Mouse (Mus musculus) hindbrain, embryonic 15.5 days (tissue): Measurements from ENCODE around the gene Rnase9. TPM values are rescaled to one million over a fixed set of nuclear protein-coding genes. Genes with fewer than 3 reads are reported as not detected.
A peak's percentile ranks its signal among the peaks of the same experiment; 100 is the strongest.
"Not testable (repeated sequence)": the region's sequence is repeated elsewhere in the genome, so short reads cannot be mapped to it uniquely, and the experiment has no call there.

ENCODE experiments used
- ATAC-seq: fragments of 200-750 bp; cut with Nextera tagmentation; 2 replicates; pipeline ENCODE4 v1.8.0; 2017; ENCODE audit warnings: low read depth, moderate number of reproducible peaks, moderate TSS enrichment; ENCODE audit not compliant: low FRiP score
- H3K27ac ChIP-seq: fragments of 300-500 bp; sonication (generic); replicated peaks from 2 replicates; pipeline ENCODE4 v1.5.1; 2015; ENCODE audit warnings: mild to moderate bottlenecking, inconsistent platforms
- H3K27me3 ChIP-seq: fragments of 300-500 bp; sonication (generic); 2 replicates; pipeline ENCODE4 v1.6.1; 2015; ENCODE audit warnings: control low read depth, inconsistent platforms
- H3K36me3 ChIP-seq: fragments of 300-500 bp; sonication (generic); 2 replicates; pipeline ENCODE4 v1.6.1; 2015; ENCODE audit warnings: control low read depth, inconsistent platforms
- H3K4me1 ChIP-seq: fragments of 300-500 bp; sonication (generic); replicated peaks from 2 replicates; pipeline ENCODE4 v1.6.1; 2015; ENCODE audit warnings: control low read depth, inconsistent platforms
- H3K4me2 ChIP-seq: fragments of 300-500 bp; sonication (generic); 2 replicates; pipeline ENCODE4 v1.6.1; 2015; ENCODE audit warnings: moderate library complexity, mild to moderate bottlenecking, inconsistent platforms
- H3K4me3 ChIP-seq: fragments of 300-500 bp; sonication (generic); 2 replicates; pipeline ENCODE4 v1.5.1; 2015; ENCODE audit warnings: mild to moderate bottlenecking, inconsistent platforms
- H3K9ac ChIP-seq: fragments of 300-500 bp; sonication (generic); 2 replicates; pipeline ENCODE4 v1.6.1; 2015; ENCODE audit warnings: inconsistent platforms
- H3K9me3 ChIP-seq: fragments of 300-500 bp; sonication (generic); 2 replicates; pipeline ENCODE4 v1.6.1; 2016; ENCODE audit warnings: control low read depth, inconsistent platforms
- WGBS: fragments of 180-500 bp; shearing (Covaris S2); methylation state at CpG from one replicate; pipeline ENCODE4 v1.1.7; 2015; 5-methylcytosine and 5-hydroxymethylcytosine counted together
- polyA plus RNA-seq: library from polyadenylated mRNA; unstranded; fragments of >200 nt; fragmentation: Nextera tagmentation; extraction: Ambion mirVana; gene quantifications from 2 replicates; pipeline ENCODE4 v1.2.1, GENCODE M21; 2015

Gene Rnase9
- polyA plus RNA-seq, 1 experiment from 2014 or later, result not detected

- H3K4me3 ChIP-seq, result no peak overlapping the region
Measured at GRCm38 (mm10) chr14:51035206-51035605, 6.5 kb downstream of the Rnase9 start.

DNA sequence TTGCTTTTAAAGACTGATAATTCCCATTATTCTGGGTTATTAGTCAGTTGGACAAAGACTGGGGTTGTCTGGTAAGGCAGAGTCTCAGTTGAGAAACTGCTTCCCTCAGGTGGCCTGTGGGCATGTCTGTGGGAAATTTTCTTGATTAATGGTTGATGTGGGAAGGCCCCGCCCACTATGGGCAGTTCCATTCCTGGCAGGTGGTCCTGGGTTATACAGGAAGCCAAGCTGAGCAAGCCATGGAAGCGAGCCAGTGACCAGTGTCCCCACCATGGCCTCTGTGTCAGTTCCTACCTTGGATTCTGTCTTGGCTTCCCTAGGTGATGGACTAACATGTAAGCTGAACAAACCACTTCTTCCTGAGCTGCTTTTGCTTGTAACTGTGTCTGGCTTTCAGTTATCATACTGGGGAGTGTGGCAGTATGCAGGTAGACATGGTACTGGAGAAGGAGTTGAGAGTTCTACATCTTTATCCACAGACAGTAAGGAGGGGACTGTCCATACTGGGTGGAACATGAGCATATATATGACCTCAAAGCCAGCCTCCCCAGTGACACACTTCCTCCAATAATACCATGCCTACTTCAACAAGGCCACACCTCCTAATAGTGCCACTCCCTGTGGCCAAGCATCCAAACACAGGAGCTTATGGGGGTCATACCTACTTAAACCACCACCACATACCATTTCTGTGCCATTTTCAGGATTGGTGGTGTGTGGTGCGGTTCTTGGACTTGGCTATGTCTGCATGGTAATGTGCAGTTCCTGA lies 14.1 kb downstream of the Rnase9 start:
- Histone ChIP-seq H3K9ac (no peak overlapping the region), H3K4me2 (no peak overlapping the region), H3K4me3 (no peak overlapping the region), H3K4me1 (no peaks in the 10 kb centered on the region), H3K36me3 (no peaks in the 10 kb centered on the region), H3K27ac (no peak overlapping the region), H3K9me3 (no peaks in the 10 kb centered on the region), H3K27me3 (no peaks in the 10 kb centered on the region)
- no peak for ATAC-seq
- 54% methylated on average over 3 of the region's 3 CpGs for WGBS

More at GRCm38 (mm10) chr14:51035206-51035605, 6.5 kb downstream of the Rnase9 start:
- 70% methylated on average over 1 of the region's 1 CpGs for WGBS
- no peak overlapping the region for H3K27ac ChIP-seq
- H3K9ac ChIP-seq, result no peak overlapping the region
- no peaks in the 10 kb centered on the region for H3K4me1 ChIP-seq
- no peaks in the 10 kb centered on the region for H3K36me3 ChIP-seq
- H3K9me3 ChIP-seq, result no peaks in the 10 kb centered on the region
- ATAC-seq, result no peak
- H3K27me3 ChIP-seq, result no peaks in the 10 kb centered on the region
- no peak overlapping the region for H3K4me2 ChIP-seq

DNA sequence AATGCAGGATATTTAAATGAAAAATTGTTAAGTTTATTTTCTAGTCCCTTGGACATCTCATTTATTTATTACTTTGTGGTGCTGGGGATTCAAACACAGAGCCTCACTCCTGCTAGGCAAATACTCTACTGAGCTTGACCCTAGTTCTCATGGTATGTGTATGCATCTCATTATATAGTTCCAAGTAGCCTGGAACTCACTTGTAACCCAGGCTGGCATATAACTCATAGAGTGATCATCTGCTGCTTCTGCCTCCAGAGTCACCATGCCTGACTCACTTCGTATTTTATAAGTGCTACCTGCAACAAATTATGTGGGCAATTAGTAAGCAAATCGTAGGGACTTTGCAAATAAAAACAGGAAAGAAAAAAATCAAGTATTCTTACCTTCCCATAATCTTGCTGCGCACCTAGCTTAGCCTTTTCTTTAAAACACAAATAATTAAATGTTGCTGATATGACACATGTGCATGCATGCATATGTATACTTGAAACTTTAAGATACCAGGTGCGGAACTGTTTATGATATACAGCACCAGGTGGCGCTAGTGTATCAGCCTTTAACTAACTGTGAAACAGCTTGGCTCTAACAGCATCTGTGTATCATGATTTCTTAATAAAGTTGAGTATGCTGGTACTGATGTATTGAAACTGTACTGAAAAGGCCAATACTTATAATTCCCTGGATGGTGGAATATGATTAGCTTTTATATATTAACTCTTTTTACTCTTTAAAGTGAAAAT lies 15.1 kb downstream of the Rnase9 start:
- H3K9ac ChIP-seq, result no peak overlapping the region
- no peak overlapping the region for H3K4me2 ChIP-seq
- H3K4me3 ChIP-seq, result no peak overlapping the region
- no peak overlapping the region for H3K27ac ChIP-seq
- H3K9me3 ChIP-seq, result no peaks in the 10 kb centered on the region
- H3K27me3 ChIP-seq, result no peaks in the 10 kb centered on the region
- H3K4me1 ChIP-seq, result no peaks in the 10 kb centered on the region
- no peaks in the 10 kb centered on the region for H3K36me3 ChIP-seq
- ATAC-seq, result peak; percentile 45; the same call in 1 of the 2 replicates
- WGBS, result 36% methylated on average over 5 of the region's 5 CpGs

GRCm38 (mm10) chr14:51024820-51025219 lies 16.8 kb downstream of the Rnase9 start:
- Histone ChIP-seq H3K4me2 (no peak overlapping the region), H3K27ac (no peak overlapping the region), H3K9me3 (no peaks in the 10 kb centered on the region), H3K9ac (no peak overlapping the region), H3K4me3 (no peak overlapping the region), H3K4me1 (no peaks in the 10 kb centered on the region), H3K36me3 (no peaks in the 10 kb centered on the region), H3K27me3 (no peaks in the 10 kb centered on the region)
- no peak for ATAC-seq
- 85% methylated on average over 1 of the region's 1 CpGs for WGBS

DNA sequence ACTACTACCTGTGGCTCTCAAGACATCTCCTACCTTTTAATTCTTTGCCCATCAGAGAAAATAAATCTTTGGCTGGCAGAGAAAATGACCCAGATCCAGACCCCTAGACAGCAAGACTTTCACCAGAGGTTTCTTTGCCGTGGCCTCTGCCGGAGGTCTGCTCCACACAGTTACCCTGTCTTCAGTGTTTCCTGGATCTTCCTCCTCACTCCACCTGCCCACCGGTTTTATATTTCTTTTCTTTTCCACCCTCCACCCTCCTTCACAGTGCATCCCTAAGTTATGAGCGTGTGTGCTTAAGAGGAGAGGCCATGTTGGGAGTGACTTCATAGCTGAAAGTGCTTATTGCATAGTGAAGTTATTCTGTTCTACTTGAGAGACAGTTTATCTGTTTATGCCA lies 18.2 kb downstream of the Rnase9 start:
- Histone ChIP-seq H3K27me3 (no peaks in the 10 kb centered on the region), H3K4me2 (no peak overlapping the region), H3K9me3 (no peaks in the 10 kb centered on the region), H3K4me1 (no peaks in the 10 kb centered on the region), H3K4me3 (no peak overlapping the region), H3K36me3 (no peaks in the 10 kb centered on the region), H3K27ac (no peak overlapping the region), H3K9ac (no peak overlapping the region)
- 84% methylated on average over 4 of the region's 4 CpGs for WGBS
- no peak for ATAC-seq

- 79% methylated on average over 3 of the region's 3 CpGs for WGBS
- ATAC-seq, result no peak
- H3K4me1 ChIP-seq, result no peaks in the 10 kb centered on the region
- no peak overlapping the region for H3K27ac ChIP-seq
- no peaks in the 10 kb centered on the region for H3K27me3 ChIP-seq
- no peak overlapping the region for H3K4me2 ChIP-seq
- no peaks in the 10 kb centered on the region for H3K9me3 ChIP-seq
- H3K4me3 ChIP-seq, result no peak overlapping the region
- no peak overlapping the region for H3K9ac ChIP-seq
- H3K36me3 ChIP-seq, result no peaks in the 10 kb centered on the region
Measured at GRCm38 (mm10) chr14:51017256-51017655, 24.4 kb downstream of the Rnase9 start.

DNA sequence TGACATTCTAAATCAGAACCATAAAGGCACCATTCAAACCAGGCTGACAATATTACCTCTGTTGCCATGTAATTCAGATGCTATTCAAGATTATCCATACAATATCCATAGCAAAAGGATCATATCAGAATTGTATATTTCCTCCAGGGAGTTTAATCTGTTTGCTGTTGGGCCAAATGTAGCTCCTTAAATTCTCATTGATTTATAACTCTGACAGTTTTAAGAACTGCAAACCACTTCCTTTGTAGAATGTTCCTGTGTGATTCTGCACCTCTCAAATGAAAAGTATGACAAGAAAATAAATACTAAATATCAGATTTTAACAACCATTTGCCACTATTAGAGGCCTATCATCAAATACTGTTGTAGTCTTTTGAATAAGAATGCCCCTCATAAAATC lies 25.9 kb downstream of the Rnase9 start:
- Histone ChIP-seq H3K4me2 (no peak overlapping the region), H3K9me3 (no peaks in the 10 kb centered on the region), H3K27me3 (no peaks in the 10 kb centered on the region), H3K4me1 (no peaks in the 10 kb centered on the region), H3K4me3 (no peak overlapping the region), H3K27ac (no peak overlapping the region), H3K36me3 (no peaks in the 10 kb centered on the region), H3K9ac (no peak overlapping the region)
- no peak for ATAC-seq

DNA sequence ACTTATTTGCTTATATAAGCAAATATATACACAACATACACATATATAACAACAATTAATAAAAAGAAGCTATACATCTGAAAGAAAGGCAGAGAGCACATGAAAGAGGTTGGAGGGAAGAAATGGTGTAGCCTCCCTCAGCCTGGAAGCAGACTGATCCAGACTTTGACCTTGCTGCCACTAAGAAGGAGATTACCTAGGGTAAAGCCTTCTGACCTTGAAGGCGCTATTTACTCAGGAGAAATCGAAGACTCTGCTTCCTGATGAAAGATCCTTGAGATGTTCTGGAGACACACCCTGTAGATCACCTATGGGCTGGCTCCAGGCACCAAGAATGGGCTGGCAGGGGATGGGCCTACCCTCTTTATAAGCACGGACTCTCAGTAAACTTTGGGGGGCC lies 26.9 kb downstream of the Rnase9 start:
- ATAC-seq, H3K4me3 ChIP-seq, H3K9ac ChIP-seq, H3K27me3 ChIP-seq, H3K4me1 ChIP-seq, H3K27ac ChIP-seq, H3K4me2 ChIP-seq, H3K9me3 ChIP-seq, H3K36me3 ChIP-seq: not testable (repeated sequence)
- 96% methylated on average over 3 of the region's 3 CpGs for WGBS

DNA sequence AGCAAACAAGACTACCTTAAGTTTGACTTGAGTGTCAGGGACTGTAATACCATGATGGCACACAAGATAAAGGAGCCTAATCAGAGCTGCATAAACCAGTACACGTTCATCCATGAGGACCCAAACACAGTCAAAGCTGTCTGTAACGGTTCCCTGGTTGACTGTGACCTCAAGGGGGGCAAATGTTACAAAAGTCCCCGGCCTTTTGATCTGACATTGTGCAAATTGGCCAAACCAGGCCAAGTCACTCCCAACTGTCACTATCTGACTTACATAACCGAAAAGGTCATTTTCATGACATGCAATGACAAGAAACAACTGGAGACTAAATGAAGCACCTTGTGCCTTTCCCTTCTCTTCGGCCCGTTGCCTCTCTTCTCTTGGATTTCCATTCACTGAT lies 32.1 kb downstream of the Rnase9 start:
- WGBS, result 89% methylated on average over 6 of the region's 6 CpGs
- no peak for ATAC-seq
- Histone ChIP-seq H3K4me2 (no peak overlapping the region), H3K9ac (no peak overlapping the region), H3K27ac (no peak overlapping the region), H3K27me3 (no peaks in the 10 kb centered on the region), H3K36me3 (no peaks in the 10 kb centered on the region), H3K4me1 (no peaks in the 10 kb centered on the region), H3K9me3 (no peaks in the 10 kb centered on the region), H3K4me3 (no peak overlapping the region)

- Histone ChIP-seq H3K36me3 (no peaks in the 10 kb centered on the region), H3K9ac (no peak overlapping the region), H3K4me1 (no peaks in the 10 kb centered on the region), H3K27me3 (no peaks in the 10 kb centered on the region), H3K9me3 (no peaks in the 10 kb centered on the region), H3K4me2 (no peak overlapping the region), H3K27ac (no peak overlapping the region), H3K4me3 (no peak overlapping the region)
- no peak for ATAC-seq
- 92% methylated on average over 4 of the region's 4 CpGs for WGBS
Measured at GRCm38 (mm10) chr14:51008781-51009180, 32.9 kb downstream of the Rnase9 start.

GRCm38 (mm10) chr14:51007914-51008713 lies 33.6 kb downstream of the Rnase9 start:
- Histone ChIP-seq H3K4me2 (no peak overlapping the region), H3K36me3 (no peaks in the 10 kb centered on the region), H3K27me3 (no peaks in the 10 kb centered on the region), H3K27ac (no peak overlapping the region), H3K9me3 (no peaks in the 10 kb centered on the region), H3K9ac (no peak overlapping the region), H3K4me3 (no peak overlapping the region), H3K4me1 (no peaks in the 10 kb centered on the region)
- WGBS, result 82% methylated on average over 13 of the region's 13 CpGs
- ATAC-seq, result no peak

DNA sequence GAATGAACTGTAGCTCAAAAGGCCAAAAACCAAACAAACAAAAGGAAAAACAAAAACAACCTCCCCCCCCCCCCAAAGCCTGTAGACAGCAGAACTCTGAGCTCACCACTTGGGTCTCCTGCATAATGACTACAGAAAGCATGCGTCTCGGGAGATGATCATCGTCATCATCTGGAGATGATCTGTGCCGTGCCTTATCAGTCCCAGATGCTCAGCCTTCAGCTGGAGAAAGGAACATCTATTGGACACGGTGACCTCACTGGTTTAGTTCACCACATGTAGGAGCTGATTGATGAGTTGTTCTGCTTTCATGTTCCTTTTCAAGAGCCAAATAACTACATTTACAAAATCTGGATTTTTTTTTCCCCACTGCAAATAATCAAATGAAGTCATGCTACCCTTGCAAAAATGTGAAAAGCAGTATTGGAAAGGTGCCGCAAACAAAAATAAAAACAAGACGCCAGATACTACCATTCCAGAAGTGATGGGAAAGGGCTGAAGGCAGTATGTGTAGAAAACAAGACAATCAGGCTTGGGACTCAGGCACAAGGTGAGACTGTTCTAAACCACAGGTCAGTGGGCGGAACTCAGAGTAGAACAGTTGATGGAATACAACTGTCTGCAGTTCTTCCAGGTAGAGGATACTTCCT lies 34.4 kb downstream of the Rnase9 start, which contains the start of gene Rnase10:
Rnase10 (plus strand) TSS at position 600 of the 650 bp plus-strand sequence.
- no peak within 1 kb of the TSS for H3K4me3 ChIP-seq
- H3K36me3 ChIP-seq, result no peaks in the 10 kb centered on the region
- WGBS, result 87% methylated on average over 8 of the region's 8 CpGs
- no peak within 1 kb of the TSS for H3K27ac ChIP-seq
- no peak for ATAC-seq
- no peaks in the 10 kb centered on the region for H3K9me3 ChIP-seq
- H3K27me3 ChIP-seq, result no peaks in the 10 kb centered on the region
- H3K4me1 ChIP-seq, result no peaks in the 10 kb centered on the region
- H3K9ac ChIP-seq, result no peak within 1 kb of the TSS
- H3K4me2 ChIP-seq, result no peak within 1 kb of the TSS
